Mouse (Mus musculus) kidney, postnatal 36 days (tissue): Measurements from ENCODE around the gene Eif2b4.

Experiments used
- DNase-seq, 2 experiments: peaks; one replicate each; pipeline ENCODE4 v3.0.0; 2021 to 2022; ENCODE audit warnings: mixed read lengths in 2 of 2

Eif2b4 gene

DNA sequence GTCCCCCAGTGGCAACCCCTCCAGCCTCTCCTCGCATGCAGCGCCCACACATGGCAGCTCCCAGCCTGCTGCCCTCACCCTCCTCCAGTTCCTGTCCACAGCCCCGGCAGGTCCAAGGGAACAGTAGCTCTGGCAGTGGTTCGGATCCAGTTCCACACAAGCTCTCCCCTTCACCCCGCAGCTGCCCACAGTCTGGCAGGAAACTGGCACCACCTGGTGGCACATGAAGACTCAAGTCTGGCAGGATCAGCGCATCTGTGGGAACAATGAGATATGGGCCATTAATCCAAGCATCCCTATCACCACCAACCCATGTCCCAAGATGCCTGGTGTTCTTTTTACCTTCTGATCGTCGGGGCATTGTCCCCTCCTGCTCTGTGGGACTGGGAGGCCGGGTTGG, 6.7 kb upstream of the Eif2b4 start:
- peak in 1 of 2 experiments; percentile 51 for DNase-seq

DNA sequence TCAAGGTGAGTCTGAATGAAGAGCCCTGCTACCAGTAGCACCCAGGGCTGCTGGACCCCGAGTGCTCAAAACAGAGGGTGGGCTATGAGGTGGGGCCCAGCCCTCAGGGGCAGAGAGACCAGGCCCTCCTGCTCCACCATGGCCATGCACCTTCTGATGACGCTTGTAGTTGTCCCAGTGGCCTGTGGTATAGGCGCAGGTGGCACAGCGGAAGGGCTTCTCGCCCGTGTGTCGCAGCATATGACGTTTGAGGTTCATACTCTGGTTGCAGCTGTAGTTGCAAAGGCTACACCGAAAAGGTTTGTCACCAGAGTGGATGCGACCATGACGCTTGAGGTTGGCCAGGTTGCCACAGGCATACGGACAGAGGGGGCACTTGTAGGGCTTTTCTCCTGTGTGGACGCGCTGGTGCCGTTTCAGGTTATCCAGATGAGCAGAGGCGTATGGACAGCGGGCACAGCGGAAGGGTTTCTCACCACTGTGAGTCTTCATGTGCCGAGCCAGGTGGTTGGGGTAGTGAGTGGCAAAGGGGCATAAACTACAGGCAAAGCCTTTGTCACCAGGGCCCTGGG, 6.2 kb upstream of the Eif2b4 start:
- DNase-seq = no peak

- DNase-seq = no peak
Measured at GRCm38 (mm10) chr5:31198616-31199320, 5.5 kb upstream of the Eif2b4 start.

DNA sequence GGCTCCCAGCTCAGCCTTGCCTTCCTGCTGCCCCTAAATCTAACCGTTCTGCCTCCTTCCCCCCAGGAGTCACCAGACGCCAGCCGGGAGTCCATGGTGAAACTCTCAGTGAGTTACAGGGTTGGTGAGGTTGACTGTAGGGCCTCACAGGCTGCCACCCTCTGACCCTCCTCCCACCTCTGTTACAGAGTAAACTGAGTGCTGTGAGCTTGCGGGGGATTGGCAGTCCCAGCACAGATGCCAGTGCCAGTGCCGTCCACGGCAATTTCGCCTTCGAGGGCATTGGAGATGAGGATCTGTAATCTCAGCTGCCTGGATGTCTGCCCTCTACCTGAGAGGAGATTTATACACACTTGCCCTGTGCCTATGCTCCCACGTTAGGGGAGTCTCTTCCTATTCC, 4.9 kb upstream of the Eif2b4 start:
- DNase-seq = no peak

DNA sequence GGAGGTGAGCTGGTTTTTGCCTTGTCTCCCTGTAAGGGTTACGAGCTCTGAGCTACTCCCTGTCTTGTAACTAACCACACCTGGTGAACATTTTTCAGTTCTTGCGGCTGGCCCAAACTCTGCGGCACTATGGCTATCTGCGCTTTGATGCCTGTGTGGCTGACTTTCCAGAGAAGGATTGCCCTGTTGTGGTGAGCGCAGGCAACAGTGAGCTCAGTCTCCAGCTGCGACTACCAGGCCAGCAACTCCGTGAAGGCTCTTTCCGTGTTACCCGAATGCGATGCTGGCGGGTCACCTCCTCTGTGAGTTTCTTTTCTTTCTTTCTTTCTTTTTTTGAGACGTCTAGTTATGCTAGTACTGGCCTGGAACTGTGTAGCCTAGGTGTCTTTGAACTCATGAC, 3.8 kb upstream of the Eif2b4 start:
- DNase-seq = no peak

- DNase-seq = no peak
Measured at GRCm38 (mm10) chr5:31196207-31196606, 3.0 kb upstream of the Eif2b4 start.

DNA sequence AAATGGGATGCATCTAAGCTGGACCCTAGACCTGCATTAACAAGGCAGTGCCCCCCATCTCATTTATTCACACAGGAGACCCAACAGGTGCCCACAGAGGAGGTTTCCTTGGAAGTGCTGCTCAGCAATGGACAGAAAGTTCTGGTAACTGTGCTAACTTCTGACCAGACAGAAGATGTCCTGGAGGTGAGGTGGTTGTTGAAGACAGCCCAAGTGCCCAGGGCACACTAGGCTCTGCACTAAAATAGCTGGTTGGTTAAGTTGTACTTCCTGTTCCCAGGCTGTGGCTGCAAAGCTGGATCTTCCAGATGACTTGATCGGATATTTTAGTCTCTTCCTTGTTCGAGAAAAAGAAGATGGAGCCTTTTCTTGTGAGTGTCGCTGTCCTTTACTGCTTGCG, 2.4 kb upstream of the Eif2b4 start:
- no peak for DNase-seq

- no peak for DNase-seq
Measured at GRCm38 (mm10) chr5:31194486-31195485, 1.6 kb upstream of the Eif2b4 start.

DNA sequence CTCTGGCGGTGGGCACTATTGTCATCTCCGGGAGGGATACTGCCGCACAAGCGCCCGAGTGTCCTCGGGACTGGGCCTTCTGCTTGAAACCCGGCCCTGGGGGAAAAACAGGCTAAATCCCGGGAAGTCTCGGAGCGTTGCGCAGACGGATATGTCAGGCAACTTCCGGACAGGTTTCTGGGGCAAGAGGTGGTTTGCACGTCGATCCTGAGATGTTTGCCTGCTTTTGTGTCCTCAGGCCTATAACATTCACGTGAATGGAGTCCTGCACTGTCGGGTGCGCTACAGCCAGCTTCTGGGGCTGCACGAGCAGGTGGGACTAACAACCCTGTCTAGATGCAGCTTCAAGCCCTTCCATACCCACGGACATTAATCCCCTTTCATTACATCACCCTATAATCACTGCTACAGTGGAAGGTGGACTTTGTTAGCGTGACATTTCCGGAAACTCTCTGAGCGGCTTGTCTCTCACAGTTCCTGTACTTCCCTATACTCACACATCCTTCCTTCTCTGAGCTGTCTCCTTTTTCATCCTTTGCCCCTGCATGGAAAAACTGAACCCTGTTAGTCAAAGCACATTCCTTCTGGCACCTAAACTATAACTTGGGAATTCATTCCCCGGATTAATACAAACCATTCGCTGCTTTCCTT, 526 bp upstream of the Eif2b4 start:
- no peak for DNase-seq

DNA sequence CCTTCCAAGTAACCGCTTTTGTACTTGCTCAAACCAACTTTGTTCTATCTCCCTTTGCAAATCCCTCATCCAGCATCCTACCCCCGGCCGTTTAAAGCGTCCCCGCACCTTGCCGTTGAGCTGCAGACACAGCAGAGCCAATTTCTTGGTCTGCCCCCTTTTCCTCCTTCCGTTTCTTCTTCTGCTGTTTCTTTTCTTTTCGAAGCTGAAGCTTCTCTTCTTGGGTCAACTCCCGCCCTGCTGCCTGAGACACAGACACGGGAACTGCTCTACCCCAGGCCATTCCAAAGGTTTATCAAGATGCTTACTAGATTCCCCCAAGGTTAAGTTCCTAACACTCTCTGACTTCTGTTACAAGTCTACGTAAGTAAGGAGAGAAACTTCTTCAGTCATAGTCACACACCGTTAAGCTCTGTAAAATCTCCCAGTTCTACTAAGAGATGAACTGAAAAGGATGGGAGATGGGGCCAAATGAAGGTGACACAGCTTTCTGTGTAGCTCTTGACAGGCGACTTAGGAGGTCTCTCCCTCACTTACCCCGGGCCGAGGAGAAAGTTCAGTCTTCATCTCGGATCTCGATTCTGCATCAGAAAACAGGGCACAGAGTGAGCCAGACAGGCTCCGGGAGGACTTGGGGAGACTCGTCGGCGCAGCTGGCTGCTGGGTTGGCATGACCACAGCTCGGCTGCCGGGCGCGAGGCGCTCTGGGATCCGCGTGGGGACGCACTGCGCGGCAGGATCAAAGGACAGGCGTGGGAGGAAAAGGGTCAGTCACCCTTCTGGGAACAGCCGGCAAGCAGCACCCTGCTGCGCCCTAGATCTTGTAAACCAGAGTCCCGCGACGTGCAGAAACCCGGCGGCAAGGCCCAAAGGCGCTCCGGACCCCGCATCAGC, 938 bp downstream of the Eif2b4 start:
- DNase-seq = peak; percentile 82 to 86

DNA sequence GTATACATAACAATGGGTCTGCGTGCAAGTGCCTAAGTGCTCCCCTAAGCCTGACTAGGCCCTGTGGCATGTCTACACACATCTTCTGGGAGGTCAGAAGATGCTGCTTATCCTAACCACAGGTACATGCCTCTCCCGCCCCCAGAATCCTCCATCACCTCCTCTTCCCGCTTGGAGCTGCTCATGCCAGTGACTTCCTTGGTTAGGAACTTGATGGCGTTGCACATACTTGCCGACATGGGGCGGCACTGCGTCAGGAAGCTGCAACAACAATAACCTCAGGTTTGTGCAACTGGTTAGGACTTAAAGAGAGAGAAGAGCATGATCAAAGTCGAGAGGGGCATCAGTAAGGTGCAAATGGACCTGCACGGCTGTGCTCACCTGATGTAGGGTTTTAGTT, 3.0 kb downstream of the Eif2b4 start:
- no peak for DNase-seq

DNA sequence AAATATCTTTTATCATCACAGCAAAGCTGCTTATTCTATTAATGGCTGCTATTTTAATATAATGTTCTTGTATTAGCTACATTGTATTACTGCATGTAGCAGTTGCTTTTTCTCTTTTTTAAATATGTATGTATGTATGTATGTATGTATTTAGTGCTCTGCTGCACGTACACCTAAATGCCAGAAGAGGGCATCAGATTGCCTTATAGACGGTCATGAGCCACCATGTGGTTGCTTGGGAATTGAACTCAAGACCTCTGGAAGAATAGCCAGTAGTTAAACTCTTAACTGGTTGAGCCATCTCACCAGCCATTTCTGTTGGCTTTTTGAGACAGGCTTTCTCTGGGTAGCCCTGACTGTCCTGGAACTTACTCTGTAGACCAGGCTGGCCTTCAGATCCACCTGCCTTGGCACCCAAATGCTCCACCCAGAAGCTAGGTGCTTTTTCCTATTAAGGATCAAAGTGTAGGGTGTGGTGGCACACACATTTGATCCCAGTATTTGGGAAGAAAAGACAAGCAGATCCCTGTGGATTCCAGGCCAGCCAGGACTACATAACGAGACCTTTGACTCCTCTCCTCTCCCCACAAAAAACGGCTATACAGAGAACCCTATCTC, 4.9 kb downstream of the Eif2b4 start:
- no peak for DNase-seq

- no peak for DNase-seq
Measured at GRCm38 (mm10) chr5:31183678-31184077, 9.6 kb downstream of the Eif2b4 start.

DNA sequence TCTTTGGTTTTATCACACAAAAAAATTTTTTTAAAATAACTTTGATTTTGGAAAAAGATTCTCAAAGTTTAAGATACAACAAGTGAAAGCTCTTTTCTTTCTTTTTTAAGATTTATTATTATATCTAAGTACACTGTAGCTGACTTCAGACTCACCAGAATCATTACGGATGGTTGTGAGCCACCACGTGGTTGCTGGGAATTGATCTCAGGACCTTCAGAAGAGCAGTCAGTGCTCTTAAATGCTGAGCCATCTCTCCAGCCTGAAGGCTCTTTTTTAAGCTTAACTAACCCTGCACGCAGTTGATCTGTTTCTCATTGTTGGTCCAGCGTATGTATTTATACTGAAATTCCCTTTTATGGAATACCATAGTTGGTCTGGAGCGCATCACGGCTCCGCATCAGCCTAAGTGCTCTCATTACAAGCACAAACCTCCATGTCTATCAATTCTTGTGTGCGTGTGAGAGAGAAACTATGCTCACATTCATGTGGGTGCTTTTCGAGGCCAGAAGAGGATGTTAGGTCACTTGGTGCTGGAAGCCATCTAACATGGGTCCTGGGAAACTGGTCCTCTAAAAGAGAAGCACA, 12.0 kb downstream of the Eif2b4 start:
- DNase-seq = no peak

DNA sequence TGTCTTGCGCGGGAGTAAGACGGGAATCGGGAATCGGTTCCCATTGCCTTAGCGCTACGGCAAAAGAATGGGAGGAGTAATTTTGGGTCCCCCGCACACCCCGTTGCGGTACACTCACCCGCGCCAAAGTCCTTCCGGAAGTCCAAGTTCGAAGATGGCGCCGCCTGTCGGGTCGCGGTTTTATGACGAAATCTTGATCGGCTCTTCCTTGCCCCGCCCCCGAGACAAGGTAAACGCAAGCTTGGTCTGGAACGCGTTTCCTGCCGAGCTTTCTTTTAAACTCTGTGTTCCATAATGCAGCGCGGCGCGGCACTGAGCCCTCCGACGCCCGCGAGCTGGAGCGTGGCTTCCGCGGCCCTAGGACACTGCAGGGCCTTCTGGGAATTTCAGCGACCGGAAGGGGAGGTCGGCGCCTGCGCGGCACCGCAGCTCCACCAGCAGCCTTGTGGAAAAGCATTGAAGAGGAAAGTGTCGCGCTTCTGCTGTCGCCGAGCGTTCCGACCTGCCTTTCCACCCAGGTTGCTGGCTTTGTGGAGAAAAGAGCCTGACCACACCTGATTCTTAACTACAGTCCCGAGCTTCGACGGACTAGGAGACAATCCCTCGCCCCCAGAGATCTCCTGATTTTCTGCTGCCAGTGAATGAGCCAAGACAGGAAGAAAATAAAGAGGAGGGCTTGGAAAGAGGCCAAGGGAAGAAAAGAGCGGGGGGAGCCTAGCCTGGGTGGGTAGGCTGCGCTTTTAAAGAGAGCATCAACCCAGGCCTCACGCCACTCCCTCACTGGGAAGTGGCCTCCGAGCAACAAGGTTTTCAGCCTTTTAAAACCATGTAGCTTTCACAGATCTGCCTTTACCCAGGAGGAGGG, 13.2 kb downstream of the Eif2b4 start, which contains the start of the genes Gm29609 and Gtf3c2:
TSS of gene Gm29609 (minus strand) at position 146 of the 865 bp plus-strand sequence.
TSS of gene Gtf3c2 (minus strand) at position 379 of the 865 bp plus-strand sequence.
- DNase-seq = peak; percentile 95 to 97

GRCm38 (mm10) chr5:31179301-31179765, 13.9 kb downstream of the Eif2b4 start:
- DNase-seq = peak; percentile 40 to 60

DNA sequence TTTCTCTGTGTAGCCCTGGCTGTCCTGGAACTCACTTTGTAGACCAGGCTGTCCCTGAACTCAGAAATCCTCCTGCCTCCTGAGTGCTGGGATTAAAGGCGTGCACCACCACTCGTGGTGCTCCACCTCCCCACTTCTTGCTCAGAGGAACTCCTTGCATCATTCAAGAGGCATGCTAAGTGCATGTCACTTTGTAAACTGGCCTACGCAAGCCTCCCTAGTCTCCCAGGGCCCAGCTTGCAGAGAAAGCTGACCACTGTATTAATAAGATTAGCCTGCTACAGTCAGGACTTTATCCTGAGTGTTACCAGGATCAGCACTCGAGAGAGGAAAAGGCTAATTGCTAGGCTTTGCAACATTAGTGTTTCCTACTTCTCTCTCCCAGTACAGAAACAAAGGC, 24.6 kb downstream of the Eif2b4 start:
- DNase-seq = no peak

DNA sequence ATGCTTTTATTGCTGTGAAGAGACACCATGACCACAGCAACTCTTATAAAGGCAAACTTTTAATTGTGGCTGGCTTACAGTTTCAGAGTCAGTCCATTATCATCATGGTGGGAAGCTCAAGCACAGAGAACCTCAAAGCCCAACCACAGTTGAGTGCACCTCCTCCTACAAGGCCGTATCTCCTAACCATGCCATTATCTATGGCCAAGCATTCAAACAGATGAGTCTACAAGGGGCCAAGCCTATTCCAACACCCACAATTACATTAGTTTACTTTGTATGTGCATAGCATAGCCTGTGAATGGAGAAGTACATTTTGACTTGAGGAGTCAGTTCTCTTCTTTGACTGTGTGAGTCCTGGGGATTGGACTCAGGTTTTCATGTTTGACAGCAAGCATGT, 28.4 kb downstream of the Eif2b4 start:
- DNase-seq = no peak

DNA sequence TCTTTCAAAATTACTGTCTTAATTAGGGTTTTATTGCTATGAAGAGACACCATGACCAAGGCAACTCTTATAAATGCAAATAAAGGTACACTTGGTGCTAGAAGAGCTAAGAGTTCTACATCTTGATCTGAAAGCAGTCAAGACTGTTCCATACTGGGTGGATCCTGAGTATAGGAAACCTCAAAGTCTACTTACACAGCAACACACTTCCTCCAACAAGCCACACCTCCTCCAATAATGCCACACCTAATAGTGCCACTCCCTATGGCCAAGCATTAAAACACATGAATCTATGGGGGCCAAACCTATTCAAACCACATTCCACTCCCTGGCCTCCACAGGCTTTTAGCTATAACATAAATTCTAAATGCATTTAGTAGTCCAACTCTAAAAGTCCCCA, 30.8 kb downstream of the Eif2b4 start:
- no peak for DNase-seq

DNA sequence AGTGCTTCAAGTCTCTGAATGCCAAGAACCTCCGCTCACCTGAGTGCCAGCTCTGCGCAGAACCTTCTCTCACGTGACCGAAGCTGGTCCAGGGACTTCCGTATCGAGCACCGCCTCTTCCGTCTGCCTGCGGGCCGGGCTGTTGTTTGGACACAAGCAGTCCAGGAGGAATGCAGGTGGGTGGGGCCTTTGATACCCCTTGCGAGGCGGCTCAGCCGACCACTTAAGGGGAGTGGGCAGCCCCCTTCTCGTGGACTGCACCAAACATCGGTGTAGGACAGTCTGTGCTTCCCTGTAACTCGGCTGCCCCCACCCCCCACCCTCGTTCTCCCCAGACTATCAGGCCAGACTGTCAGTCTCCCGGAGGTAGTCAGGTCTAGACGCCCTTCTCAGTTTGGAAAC, 39.1 kb downstream of the Eif2b4 start, which contains the start of gene Mpv17:
TSS of gene Mpv17 (minus strand) at position 100 of the 402 bp plus-strand sequence.
- DNase-seq = peak; percentile 91 to 93
